Mouse (Mus musculus) c-Kit-negative CD71-positive TER-119-positive erythroid progenitor cells, embryonic 14.5 days (primary cell): ENCODE data around the gene Kyat3.

Source experiments
- DNase-seq: peaks from one replicate; pipeline ENCODE4 v3.0.0-alpha.2; 2013; ENCODE audit warnings: low read depth, low spot score

Gene Kyat3

GRCm38 (mm10) chr3:142745076-142745475 lies 44.2 kb downstream of the Kyat3 start:
- DNase-seq: no peak

GRCm38 (mm10) chr3:142747673-142748072 lies 46.8 kb downstream of the Kyat3 start:
- no peak for DNase-seq

GRCm38 (mm10) chr3:142749131-142749530 lies 48.3 kb downstream of the Kyat3 start:
- DNase-seq: no peak

GRCm38 (mm10) chr3:142755132-142755867 lies 54.4 kb downstream of the Kyat3 start:
- no peak for DNase-seq

- no peak for DNase-seq
These were observed 57.0 kb downstream of the Kyat3 start for GRCm38 (mm10) chr3:142757841-142758240.

- no peak for DNase-seq
These were observed 57.7 kb downstream of the Kyat3 start for GRCm38 (mm10) chr3:142758593-142758992.

- no peak for DNase-seq
These were observed 59.5 kb downstream of the Kyat3 start for GRCm38 (mm10) chr3:142760356-142760755.

GRCm38 (mm10) chr3:142764995-142765777 lies 64.3 kb downstream of the Kyat3 start, which contains the start of gene Gtf2b:
Gene Gtf2b (plus strand): TSS chr3:142765045.
- DNase-seq: peak; percentile 77

GRCm38 (mm10) chr3:142765778-142766165 lies 64.9 kb downstream of the Kyat3 start:
- peak; percentile 12 for DNase-seq

- no peak for DNase-seq
These were observed 67.6 kb downstream of the Kyat3 start for GRCm38 (mm10) chr3:142768498-142768897.

GRCm38 (mm10) chr3:142770518-142770917 lies 69.7 kb downstream of the Kyat3 start:
- DNase-seq: no peak

GRCm38 (mm10) chr3:142773538-142774191 lies 72.8 kb downstream of the Kyat3 start:
- no peak for DNase-seq

- DNase-seq: no peak
These were observed 76.4 kb downstream of the Kyat3 start for GRCm38 (mm10) chr3:142777227-142777626.

GRCm38 (mm10) chr3:142786423-142787072 lies 85.7 kb downstream of the Kyat3 start:
- DNase-seq: no peak

- no peak for DNase-seq
These were observed 94.7 kb downstream of the Kyat3 start for GRCm38 (mm10) chr3:142795587-142795986.
